Mouse (Mus musculus): Measurements from ENCODE around the gene Metrn. TPM values are rescaled to one million over a fixed set of nuclear protein-coding genes. Genes with fewer than 3 reads are reported as not detected.

The Metrn gene
- total and polyA plus RNA-seq, 2 experiments from 2014 or later = 50.0 to 236 TPM

DNA sequence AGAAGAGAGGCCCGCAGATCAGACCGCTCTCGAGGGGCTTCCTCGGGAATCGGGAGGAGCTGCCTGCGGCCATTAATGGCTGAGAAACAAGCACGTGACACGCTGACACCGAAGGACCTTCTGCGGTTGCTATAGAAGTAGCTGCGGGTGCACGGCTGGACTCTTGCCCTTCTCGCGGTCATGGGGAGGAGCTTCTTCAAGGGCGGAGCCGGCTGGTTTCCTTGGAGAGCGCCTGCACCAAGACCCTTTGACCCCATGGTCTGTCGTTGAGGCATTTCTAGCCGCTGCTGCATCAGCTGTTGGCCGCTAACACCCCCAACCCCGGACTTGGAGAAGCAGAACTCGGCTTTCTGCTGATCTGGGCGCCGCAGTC is 36.3 kb upstream of the Metrn start, which contains the start of gene Stub1:
Stub1 (minus strand) TSS at position 114 of the 373 bp plus-strand sequence.
- under 1% methylated on average over 24 of the region's 24 CpGs for WGBS
- H3K4me3 ChIP-seq (ENCODE audit: low read depth, low read length) = peak within 1 kb of the TSS; percentile 81
- ATAC-seq (ENCODE audit: low FRiP score) (peak; percentile 54), DNase-seq (ENCODE audit: low spot score) (peak; percentile 94)
- H3K36me3 ChIP-seq (ENCODE audit: insufficient read depth, low read length) = peaks cover 33% of the 10 kb centered on the region
- no peaks in the 10 kb centered on the region for H3K9me3 ChIP-seq (ENCODE audit: low read length)
- H3K27ac ChIP-seq (ENCODE audit: low read depth, low read length) = peak within 1 kb of the TSS; percentile 96
- H3K4me2 ChIP-seq (ENCODE audit: low read depth, low read length, poor library complexity, severe bottlenecking) = peak within 1 kb of the TSS; percentile 76
- no peaks in the 10 kb centered on the region for H3K27me3 ChIP-seq (ENCODE audit: insufficient read depth, low read length)
- H3K9ac ChIP-seq (replicated peaks; ENCODE audit: low read length, poor library complexity, severe bottlenecking) = peak within 1 kb of the TSS; percentile 86
- peaks cover 43% of the 10 kb centered on the region for H3K4me1 ChIP-seq (ENCODE audit: insufficient read depth, low read length)
- TF ChIP-seq CTCF (IDR thresholded peaks at IDR 0.05) = no peak

GRCm38 (mm10) chr17:25832436-25833290 is 35.7 kb upstream of the Metrn start:
- DNase-seq (ENCODE audit: low spot score) (peak; percentile 100), ATAC-seq (ENCODE audit: low FRiP score) (peak; percentile 90)
- WGBS = under 1% methylated on average over 65 of the region's 77 CpGs
- H3K9me3 ChIP-seq (ENCODE audit: low read length) = no peaks in the 10 kb centered on the region
- peak overlapping the region; percentile 76 for H3K4me2 ChIP-seq (ENCODE audit: low read depth, low read length, poor library complexity, severe bottlenecking)
- peak overlapping the region; percentile 96 for H3K27ac ChIP-seq (ENCODE audit: low read depth, low read length)
- peaks cover 42% of the 10 kb centered on the region for H3K4me1 ChIP-seq (ENCODE audit: insufficient read depth, low read length)
- H3K4me3 ChIP-seq (ENCODE audit: low read depth, low read length) = peak overlapping the region; percentile 81
- peak overlapping the region; percentile 86 for H3K9ac ChIP-seq (replicated peaks; ENCODE audit: low read length, poor library complexity, severe bottlenecking)
- peaks cover 35% of the 10 kb centered on the region for H3K36me3 ChIP-seq (ENCODE audit: insufficient read depth, low read length)
- H3K27me3 ChIP-seq (ENCODE audit: insufficient read depth, low read length) = no peaks in the 10 kb centered on the region
- TF ChIP-seq CTCF (IDR thresholded peaks at IDR 0.05) = no peak

- peak overlapping the region; percentile 81 for H3K4me3 ChIP-seq (ENCODE audit: low read depth, low read length)
- peaks cover 45% of the 10 kb centered on the region for H3K36me3 ChIP-seq (ENCODE audit: insufficient read depth, low read length)
- DNase-seq (ENCODE audit: low spot score) = no peak
- no peaks in the 10 kb centered on the region for H3K9me3 ChIP-seq (ENCODE audit: low read length)
- no peaks in the 10 kb centered on the region for H3K27me3 ChIP-seq (ENCODE audit: insufficient read depth, low read length)
- no peak for TF ChIP-seq CTCF (IDR thresholded peaks at IDR 0.05)
- 63% methylated on average over 21 of the region's 21 CpGs for WGBS
- peak overlapping the region; percentile 96 for H3K27ac ChIP-seq (ENCODE audit: low read depth, low read length)
- peaks cover 39% of the 10 kb centered on the region for H3K4me1 ChIP-seq (ENCODE audit: insufficient read depth, low read length)
- H3K4me2 ChIP-seq (ENCODE audit: low read depth, low read length, poor library complexity, severe bottlenecking) = peak overlapping the region; percentile 76
- ATAC-seq (ENCODE audit: low FRiP score) = no peak
- H3K9ac ChIP-seq (replicated peaks; ENCODE audit: low read length, poor library complexity, severe bottlenecking) = peak overlapping the region; percentile 86
Observed at GRCm38 (mm10) chr17:25831451-25832281, 34.7 kb upstream of the Metrn start.

DNA sequence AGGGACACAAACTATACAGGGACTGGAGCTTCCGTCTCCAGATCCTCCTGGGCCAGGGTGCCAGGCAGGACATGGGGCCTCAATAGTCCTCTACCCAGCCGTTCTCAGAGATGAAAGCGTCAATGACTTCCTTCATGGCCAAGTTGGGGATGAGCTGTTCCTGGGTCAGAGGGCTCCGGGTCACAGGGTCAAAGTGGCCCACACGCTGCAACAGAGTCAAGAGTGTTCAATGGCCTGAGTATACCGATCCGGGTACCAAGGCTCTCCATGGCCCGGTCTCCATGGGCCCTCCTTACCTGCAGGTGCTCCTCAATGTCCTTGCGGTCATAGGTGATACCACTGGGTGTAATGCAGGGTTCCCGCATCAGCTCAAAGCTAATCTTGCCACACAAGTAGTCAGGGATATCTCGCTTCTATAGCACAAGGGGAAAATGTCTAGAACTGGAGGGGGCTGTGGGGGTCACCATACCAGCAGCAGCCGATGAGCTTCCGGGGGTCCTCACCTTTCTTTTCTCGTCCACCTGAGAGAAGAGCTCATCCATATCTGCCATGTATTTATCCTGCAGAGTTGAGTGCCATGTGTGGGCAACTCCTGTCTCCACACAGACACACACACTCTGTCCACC is 34.0 kb upstream of the Metrn start:
- no peak for TF ChIP-seq CTCF (IDR thresholded peaks at IDR 0.05)
- Histone ChIP-seq H3K4me3 (ENCODE audit: low read depth, low read length) (no peak overlapping the region), H3K9me3 (ENCODE audit: low read length) (no peaks in the 10 kb centered on the region), H3K27me3 (ENCODE audit: insufficient read depth, low read length) (no peaks in the 10 kb centered on the region), H3K4me2 (ENCODE audit: low read depth, low read length, poor library complexity, severe bottlenecking) (peak overlapping the region; percentile 76; the same call in 1 of the 2 replicates), H3K4me1 (ENCODE audit: insufficient read depth, low read length) (peaks cover 33% of the 10 kb centered on the region), H3K9ac (replicated peaks; ENCODE audit: low read length, poor library complexity, severe bottlenecking) (no peak overlapping the region), H3K27ac (ENCODE audit: low read depth, low read length) (no peak overlapping the region), H3K36me3 (ENCODE audit: insufficient read depth, low read length) (peaks cover 49% of the 10 kb centered on the region)
- DNase-seq (ENCODE audit: low spot score) = no peak
- WGBS = 85% methylated on average over 14 of the region's 14 CpGs
- no peak for ATAC-seq (ENCODE audit: low FRiP score)

DNA sequence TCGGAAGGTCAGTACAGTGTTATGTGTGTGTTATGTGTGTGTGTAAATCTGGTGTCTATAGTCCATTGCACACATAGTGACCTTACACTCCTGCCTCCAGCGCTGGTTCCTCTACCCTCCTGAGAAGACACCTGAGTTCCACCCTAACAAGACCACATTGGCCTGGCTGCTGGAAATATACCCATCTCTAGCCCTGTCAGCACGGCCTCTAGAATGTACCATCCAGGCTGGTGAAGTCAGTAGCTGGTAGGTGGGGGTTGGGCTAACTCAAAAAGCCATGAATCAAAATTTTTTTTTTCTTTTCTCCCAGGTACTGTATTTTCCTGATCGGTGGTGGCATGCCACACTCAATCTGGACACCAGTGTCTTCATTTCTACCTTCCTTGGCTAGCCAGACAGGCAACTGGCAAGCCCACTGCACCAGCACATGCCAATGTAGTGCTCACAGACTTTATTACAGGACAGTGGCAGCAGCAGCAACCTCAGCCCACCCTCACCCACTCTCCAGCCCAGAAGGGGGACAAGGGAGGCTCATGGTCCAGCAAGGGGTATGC is 33.3 kb upstream of the Metrn start:
- Histone ChIP-seq H3K4me1 (ENCODE audit: insufficient read depth, low read length) (peaks cover 31% of the 10 kb centered on the region), H3K9me3 (ENCODE audit: low read length) (no peaks in the 10 kb centered on the region), H3K4me2 (ENCODE audit: low read depth, low read length, poor library complexity, severe bottlenecking) (peak overlapping the region; percentile 72), H3K27ac (ENCODE audit: low read depth, low read length) (no peak overlapping the region), H3K36me3 (ENCODE audit: insufficient read depth, low read length) (peaks cover 43% of the 10 kb centered on the region), H3K9ac (replicated peaks; ENCODE audit: low read length, poor library complexity, severe bottlenecking) (no peak overlapping the region), H3K4me3 (ENCODE audit: low read depth, low read length) (no peak overlapping the region), H3K27me3 (ENCODE audit: insufficient read depth, low read length) (no peaks in the 10 kb centered on the region)
- no peak for TF ChIP-seq CTCF (IDR thresholded peaks at IDR 0.05)
- ATAC-seq (ENCODE audit: low FRiP score) = no peak
- DNase-seq (ENCODE audit: low spot score) = no peak
- WGBS = 85% methylated on average over 4 of the region's 4 CpGs

Data from midbrain, postnatal 0 days (tissue).